In the genomic region with DNA sequence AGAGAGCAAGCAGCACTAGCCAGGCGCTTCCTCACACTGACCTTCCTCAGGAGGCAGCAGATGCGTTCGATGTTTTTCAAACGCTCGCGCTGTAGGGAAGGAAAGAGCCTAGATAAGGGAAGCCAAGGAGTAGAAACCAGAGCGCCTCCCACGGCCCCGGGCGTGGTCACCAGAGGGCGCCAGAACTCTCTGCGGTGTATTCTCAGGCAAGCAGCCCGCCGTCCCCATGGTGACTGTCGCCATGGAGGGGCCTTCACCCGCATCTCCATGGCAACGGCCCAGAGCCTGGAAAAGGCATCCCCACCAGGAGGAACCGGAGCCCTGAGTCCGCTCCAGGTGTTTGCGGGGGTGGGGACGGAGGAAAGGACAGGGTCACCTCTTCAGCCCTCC, we compare ENCODE assay signal across 8 mouse cellular contexts. TPM values are rescaled to one million over a fixed set of nuclear protein-coding genes. Genes with fewer than 3 reads are reported as not detected.
DNase-seq lines count a peak whose midpoint lies in the region; ATAC-seq lines count a peak whose summit lies in the region.

No protein-coding gene starts in this region.

- no peaks in the 10 kb centered on the region for H3K27me3 ChIP-seq in hindbrain, embryonic 15.5 days

- peaks cover 30% of the 10 kb centered on the region for H3K36me3 ChIP-seq in hindbrain, embryonic 15.5 days

- under 1% methylated on average over 21 of the region's 21 CpGs for WGBS in hindbrain, embryonic 15.5 days

- no peaks in the 10 kb centered on the region for H3K9me3 ChIP-seq in hindbrain, embryonic 15.5 days

- H3K4me3 ChIP-seq in hindbrain, embryonic 15.5 days: peak overlapping the region; percentile 91

- peak overlapping the region; percentile 45 for H3K9ac ChIP-seq in hindbrain, embryonic 15.5 days

- ATAC-seq in hindbrain, embryonic 15.5 days (ENCODE audit: low FRiP score, low read depth): peak; percentile 62

- peak overlapping the region; percentile 97 for H3K27ac ChIP-seq in hindbrain, embryonic 15.5 days (replicated peaks)

- peaks cover 60% of the 10 kb centered on the region for H3K4me1 ChIP-seq in hindbrain, embryonic 15.5 days (replicated peaks)

- peak; percentile 95 for DNase-seq in NIH3T3 (ENCODE audit: low read depth)
- peak; percentile 98 to 99 for DNase-seq in cerebellum, postnatal 25 days
- peak; percentile 97 to 98 for DNase-seq in frontal cortex, postnatal 36 days (ENCODE audit: low spot score in 2 of 2)
- DNase-seq in left cerebral cortex, adult 18-20 months (ENCODE audit: low spot score in 2 of 2): peak; percentile 98 to 99
- DNase-seq in lung, postnatal 4 days: peak; percentile 92 to 93
- DNase-seq in right cerebral cortex, adult 18-20 months: peak; percentile 97
- peak; percentile 81 for DNase-seq in urinary bladder, adult 2 months (ENCODE audit: low spot score)

- peak overlapping the region; percentile 87 for H3K4me2 ChIP-seq in hindbrain, embryonic 15.5 days

RNA-seq across cellular contexts. Expression of a gene that starts 4.1 kb away (rescaled TPM):
- polyA plus RNA-seq in hindbrain, embryonic 15.5 days (2015; fragmentation: Nextera tagmentation; extraction: Ambion mirVana): 364 and 435 TPM in 2 replicates
- total RNA-seq in left cerebral cortex, adult 18-20 months (2021): 100 to 1,000 TPM; 215 to 221 TPM
- polyA plus RNA-seq in urinary bladder, adult 2 months (2012; rRNA removed): 1.5 TPM in 2 replicates

RNA-seq across cellular contexts. Expression of a gene that starts 5.9 kb away (rescaled TPM):
- 55.8 and 64.0 TPM in 2 replicates for polyA plus RNA-seq in hindbrain, embryonic 15.5 days (2015; fragmentation: Nextera tagmentation; extraction: Ambion mirVana)
- total RNA-seq in left cerebral cortex, adult 18-20 months (2021): 10 to 100 TPM; 21.6 to 25.5 TPM
- polyA plus RNA-seq in urinary bladder, adult 2 months (2012; rRNA removed): 122 and 131 TPM in 2 replicates

RNA-seq across cellular contexts. Expression of a gene that starts 8.9 kb away (rescaled TPM):
- 28.3 and 34.0 TPM in 2 replicates for polyA plus RNA-seq in hindbrain, embryonic 15.5 days (2015; fragmentation: Nextera tagmentation; extraction: Ambion mirVana)
- 100 to 1,000 TPM; 146 to 149 TPM for total RNA-seq in left cerebral cortex, adult 18-20 months (2021)
- 2.8 and 3.9 TPM in 2 replicates for polyA plus RNA-seq in urinary bladder, adult 2 months (2012; rRNA removed)

RNA-seq across cellular contexts. Expression of a gene that starts 12.6 kb away (rescaled TPM):
- polyA plus RNA-seq in hindbrain, embryonic 15.5 days (2015; fragmentation: Nextera tagmentation; extraction: Ambion mirVana): 210 and 222 TPM in 2 replicates
- total RNA-seq in left cerebral cortex, adult 18-20 months (2021): 100 to 1,000 TPM; 157 to 165 TPM
- 148 and 154 TPM in 2 replicates for polyA plus RNA-seq in urinary bladder, adult 2 months (2012; rRNA removed)

RNA-seq across cellular contexts. Expression of a gene that starts 24.1 kb away (rescaled TPM):
- polyA plus RNA-seq in hindbrain, embryonic 15.5 days (2015; fragmentation: Nextera tagmentation; extraction: Ambion mirVana): 76.9 and 90.2 TPM in 2 replicates
- 100 to 1,000 TPM; 261 to 289 TPM for total RNA-seq in left cerebral cortex, adult 18-20 months (2021)
- 28.0 and 30.5 TPM in 2 replicates for polyA plus RNA-seq in urinary bladder, adult 2 months (2012; rRNA removed)

Comparison
In these comparisons a context has a peak if more than half of its experiments do, and no peak if none do; other contexts are left out.
1. Peak in every context shown above with its lines: DNase-seq, ATAC-seq, H3K4me3 ChIP-seq and H3K27ac ChIP-seq.
2. RNA of a gene that starts 4.1 kb away (polyA plus RNA-seq): 364 to 435 TPM in hindbrain, embryonic 15.5 days; 1.5 TPM in urinary bladder, adult 2 months; every median in the first group is over 100 times any median in the second.